Mouse (Mus musculus) midbrain, postnatal 0 days (tissue): ENCODE data around the gene Rnf144b. TPM values are rescaled to one million over a fixed set of nuclear protein-coding genes. Genes with fewer than 3 reads are reported as not detected.
A peak's percentile ranks its signal among the peaks of the same experiment; 100 is the strongest.

Source experiments
- ATAC-seq: fragments of 200-750 bp; cut with Nextera tagmentation; 2 replicates; pipeline ENCODE4 v1.8.0; 2017; ENCODE audit warnings: moderate number of reproducible peaks, mild to moderate bottlenecking, moderate TSS enrichment, moderate library complexity; ENCODE audit not compliant: low FRiP score
- DNase-seq: peaks from one replicate; pipeline ENCODE4 v3.0.0-alpha.2; 2015; ENCODE audit warnings: low spot score
- H3K27ac ChIP-seq: fragments of 300-500 bp; sonication (generic); 2 replicates; pipeline ENCODE4 v1.5.1; 2014; ENCODE audit warnings: low read depth, mild to moderate bottlenecking, low read length, mixed read lengths
- H3K27me3 ChIP-seq: fragments of 300-500 bp; sonication (generic); 2 replicates; pipeline ENCODE4 v1.6.1; 2014; ENCODE audit warnings: low read length, control low read depth, mixed read lengths; ENCODE audit not compliant: insufficient read depth
- H3K36me3 ChIP-seq: fragments of 300-500 bp; sonication (generic); 2 replicates; pipeline ENCODE4 v1.6.1; 2014; ENCODE audit warnings: low read length, control low read depth, mixed read lengths; ENCODE audit not compliant: insufficient read depth
- H3K4me1 ChIP-seq: fragments of 300-500 bp; sonication (generic); 2 replicates; pipeline ENCODE4 v1.6.1; 2014; ENCODE audit warnings: mild to moderate bottlenecking, control low read depth, antibody characterized with exemption, low read length, mixed read lengths; ENCODE audit not compliant: insufficient read depth
- H3K4me2 ChIP-seq: fragments of 300-500 bp; sonication (generic); 2 replicates; pipeline ENCODE4 v1.6.1; 2014; ENCODE audit warnings: low read depth, mild to moderate bottlenecking, low read length, mixed read lengths; ENCODE audit not compliant: poor library complexity, severe bottlenecking
- H3K4me3 ChIP-seq: fragments of 300-500 bp; sonication (generic); 2 replicates; pipeline ENCODE4 v1.5.1; 2014; ENCODE audit warnings: low read depth, mild to moderate bottlenecking, low read length, moderate library complexity
- H3K9ac ChIP-seq: fragments of 300-500 bp; sonication (generic); replicated peaks from 2 replicates; pipeline ENCODE4 v1.6.1; 2014; ENCODE audit warnings: mild to moderate bottlenecking, low read length, moderate library complexity, mixed read lengths; ENCODE audit not compliant: poor library complexity, severe bottlenecking
- H3K9me3 ChIP-seq: fragments of 300-500 bp; sonication (generic); 2 replicates; pipeline ENCODE4 v1.6.1; 2016; ENCODE audit warnings: low read length, control low read depth
- CTCF ChIP-seq: IDR thresholded peaks from 2 replicates; pipeline ENCODE4 v1.5.1; 2016; ENCODE audit warnings: antibody characterized with exemption, mild to moderate bottlenecking
- WGBS: fragments of 180-500 bp; shearing (Covaris S2); extraction: QIAGEN DNeasy Blood & Tissue Kit; methylation state at CpG from one replicate; pipeline ENCODE4 v1.1.7; 2014; 5-methylcytosine and 5-hydroxymethylcytosine counted together
- polyA plus RNA-seq: library from polyadenylated mRNA; unstranded; fragments of >200 nt; fragmentation: Nextera tagmentation; extraction: Ambion mirVana; gene quantifications from 2 replicates; pipeline ENCODE4 v1.2.1, GENCODE M21; 2015
- total RNA-seq: library from RNA; depleted of rRNA; stranded (reverse); fragments of >200 nt; gene quantifications from 2 replicates; pipeline ENCODE4 v1.2.3, GENCODE M21; 2014

Gene Rnf144b
- total and polyA plus RNA-seq, 2 experiments from 2014 or later: 1.9 to 4.1 TPM

DNA sequence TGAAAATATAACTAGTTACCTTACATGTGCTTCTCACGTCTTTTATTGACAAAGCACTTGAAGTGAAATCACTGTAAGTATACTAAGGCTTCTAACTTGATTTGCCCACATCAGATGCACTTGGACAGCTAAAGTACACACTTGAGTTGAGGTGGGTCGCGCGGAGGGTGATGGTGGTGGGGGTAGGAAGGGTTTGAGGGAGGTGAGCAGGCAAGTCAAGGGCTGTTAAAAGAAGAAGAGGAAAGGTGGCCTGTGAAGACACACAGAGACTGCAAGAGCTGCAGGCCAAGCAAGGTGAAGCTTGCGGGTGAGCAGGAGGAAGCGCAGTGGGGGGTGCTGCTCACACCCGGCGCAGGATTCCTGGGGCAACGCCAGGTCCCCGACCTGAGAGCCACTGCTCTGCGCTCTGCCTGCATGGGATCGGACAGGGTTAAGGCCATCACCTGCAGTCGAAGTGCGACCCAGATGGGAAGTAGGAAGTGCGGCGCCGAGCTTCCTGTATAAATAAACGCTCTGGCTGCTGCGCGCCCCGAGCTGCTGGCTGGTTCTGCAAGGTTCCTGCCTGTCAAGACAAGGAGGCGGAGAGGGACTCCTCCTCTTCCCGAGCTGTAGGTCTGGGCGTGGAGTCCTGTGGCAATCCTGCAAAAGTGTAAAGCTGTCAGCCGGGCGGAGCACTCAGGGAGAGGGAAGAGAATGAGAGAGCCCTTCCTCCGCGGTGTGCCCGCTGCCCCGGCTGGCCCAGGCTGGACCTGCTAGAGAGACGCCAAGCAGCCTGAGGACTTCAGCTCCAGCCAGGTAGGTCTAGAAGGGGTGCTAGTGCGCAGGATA is 71.1 kb downstream of the Rnf144b start:
- H3K4me3 ChIP-seq: peak overlapping the region; percentile 56
- peak overlapping the region; percentile 95 for H3K4me2 ChIP-seq
- 8% methylated on average over 32 of the region's 32 CpGs for WGBS
- H3K4me1 ChIP-seq: no peaks in the 10 kb centered on the region
- DNase-seq (peak; percentile 44), ATAC-seq (0 out of 2 replicates have a peak, but pooled peaks have one; percentile 20)
- peak overlapping the region; percentile 64 for H3K9ac ChIP-seq
- H3K36me3 ChIP-seq: no peaks in the 10 kb centered on the region
- TF ChIP-seq CTCF: no peak
- peaks cover 8% of the 10 kb centered on the region; the same call in 1 of the 2 replicates for H3K27me3 ChIP-seq
- 0 out of 2 replicates have a peak overlapping the region, but pooled peaks have one; percentile 12 for H3K27ac ChIP-seq
- no peaks in the 10 kb centered on the region for H3K9me3 ChIP-seq

DNA sequence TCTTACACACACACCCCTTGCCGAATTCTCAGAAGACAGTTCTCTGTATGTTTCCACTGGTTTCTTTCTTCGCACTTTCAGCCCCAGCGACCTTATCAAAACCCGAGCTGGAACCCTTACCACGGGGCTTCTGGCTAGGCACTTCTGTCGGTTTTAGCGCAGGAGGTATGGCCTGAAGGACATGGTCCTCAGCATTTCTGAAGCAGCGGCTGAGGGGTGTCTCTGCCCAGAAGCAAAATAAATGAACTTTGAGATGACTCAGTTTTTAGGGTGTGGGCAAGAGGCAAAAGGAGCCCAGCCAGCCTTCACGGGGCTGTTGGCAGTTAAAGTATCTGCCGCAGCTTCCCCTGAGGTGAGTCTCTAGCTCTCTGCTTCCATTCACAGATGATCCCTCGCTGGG is 72.2 kb downstream of the Rnf144b start:
- H3K9me3 ChIP-seq: no peaks in the 10 kb centered on the region
- H3K27me3 ChIP-seq: peaks cover 8% of the 10 kb centered on the region; the same call in 1 of the 2 replicates
- peak overlapping the region; percentile 95 for H3K4me2 ChIP-seq
- no peak for TF ChIP-seq CTCF
- H3K4me3 ChIP-seq: peak overlapping the region; percentile 56; the same call in 1 of the 2 replicates
- no peaks in the 10 kb centered on the region for H3K4me1 ChIP-seq
- ATAC-seq: no peak
- no peak overlapping the region for H3K9ac ChIP-seq
- WGBS: 35% methylated on average over 11 of the region's 11 CpGs
- DNase-seq: no peak
- no peak overlapping the region for H3K27ac ChIP-seq
- H3K36me3 ChIP-seq: no peaks in the 10 kb centered on the region

DNA sequence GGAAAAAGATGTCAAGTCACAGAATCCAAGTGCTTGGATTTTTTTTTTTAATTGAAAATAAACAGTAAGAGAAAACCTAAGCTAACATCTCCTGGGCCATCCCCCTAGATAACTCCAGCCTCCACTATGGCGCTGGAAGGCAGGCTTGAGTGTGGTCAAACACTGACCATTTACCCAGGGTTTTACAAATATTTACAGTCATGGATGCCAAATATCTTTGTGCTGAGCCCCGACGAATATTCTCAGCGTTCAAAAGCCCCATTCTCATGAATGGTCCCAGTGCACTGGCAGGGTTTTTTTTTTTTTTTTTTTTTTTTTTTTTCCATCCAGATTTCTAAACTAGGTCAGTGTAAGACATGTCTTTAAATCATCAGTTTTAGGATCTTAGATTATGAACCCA is 73.0 kb downstream of the Rnf144b start:
- Histone ChIP-seq H3K4me2 (no peak overlapping the region), H3K9me3 (no peaks in the 10 kb centered on the region), H3K27ac (no peak overlapping the region), H3K4me1 (no peaks in the 10 kb centered on the region), H3K36me3 (no peaks in the 10 kb centered on the region), H3K27me3 (peaks cover 8% of the 10 kb centered on the region; the same call in 1 of the 2 replicates), H3K9ac (no peak overlapping the region), H3K4me3 (no peak overlapping the region)
- no peak for TF ChIP-seq CTCF
- WGBS: 59% methylated on average over 4 of the region's 4 CpGs
- ATAC-seq (no peak), DNase-seq (no peak)

DNA sequence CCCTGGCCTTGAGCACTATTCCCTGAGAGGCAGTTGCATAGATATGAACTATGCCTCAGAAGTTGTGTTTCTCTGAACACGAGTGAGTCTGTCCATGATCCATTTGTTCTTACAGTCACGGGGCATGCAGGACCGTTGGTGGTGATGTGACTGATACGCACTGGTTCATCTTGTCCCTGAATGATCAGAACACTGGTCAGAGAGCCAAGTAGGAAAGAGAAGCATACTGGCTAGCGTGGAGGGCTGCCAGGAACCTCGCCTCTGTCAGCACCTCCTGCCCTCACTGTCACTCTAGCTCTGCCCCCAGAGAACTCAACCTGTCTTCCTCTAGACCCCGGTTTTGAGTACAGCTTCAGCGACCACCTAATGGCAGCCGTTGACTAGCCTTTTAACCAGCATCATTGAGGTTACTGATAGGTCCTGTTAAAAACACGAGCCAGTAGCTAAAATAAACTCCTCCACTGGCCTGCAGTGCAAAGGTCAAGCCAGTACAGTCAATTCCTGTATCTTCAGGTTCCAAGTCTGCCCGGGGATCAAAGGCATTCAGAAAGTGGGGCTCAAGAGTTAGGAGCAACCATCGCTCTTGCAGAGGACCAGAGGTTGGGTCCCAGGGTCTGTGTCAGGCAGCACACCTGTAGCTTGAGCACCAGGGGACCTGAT is 77.7 kb downstream of the Rnf144b start:
- Histone ChIP-seq H3K27ac (no peak overlapping the region), H3K9ac (no peak overlapping the region), H3K4me1 (no peaks in the 10 kb centered on the region), H3K27me3 (0 out of 2 replicates have a peak, but pooled peaks cover under 1% of the 10 kb centered on the region), H3K36me3 (no peaks in the 10 kb centered on the region), H3K4me3 (no peak overlapping the region), H3K9me3 (no peaks in the 10 kb centered on the region), H3K4me2 (no peak overlapping the region)
- ATAC-seq (no peak), DNase-seq (no peak)
- no peak for TF ChIP-seq CTCF
- WGBS: 92% methylated on average over 12 of the region's 12 CpGs

DNA sequence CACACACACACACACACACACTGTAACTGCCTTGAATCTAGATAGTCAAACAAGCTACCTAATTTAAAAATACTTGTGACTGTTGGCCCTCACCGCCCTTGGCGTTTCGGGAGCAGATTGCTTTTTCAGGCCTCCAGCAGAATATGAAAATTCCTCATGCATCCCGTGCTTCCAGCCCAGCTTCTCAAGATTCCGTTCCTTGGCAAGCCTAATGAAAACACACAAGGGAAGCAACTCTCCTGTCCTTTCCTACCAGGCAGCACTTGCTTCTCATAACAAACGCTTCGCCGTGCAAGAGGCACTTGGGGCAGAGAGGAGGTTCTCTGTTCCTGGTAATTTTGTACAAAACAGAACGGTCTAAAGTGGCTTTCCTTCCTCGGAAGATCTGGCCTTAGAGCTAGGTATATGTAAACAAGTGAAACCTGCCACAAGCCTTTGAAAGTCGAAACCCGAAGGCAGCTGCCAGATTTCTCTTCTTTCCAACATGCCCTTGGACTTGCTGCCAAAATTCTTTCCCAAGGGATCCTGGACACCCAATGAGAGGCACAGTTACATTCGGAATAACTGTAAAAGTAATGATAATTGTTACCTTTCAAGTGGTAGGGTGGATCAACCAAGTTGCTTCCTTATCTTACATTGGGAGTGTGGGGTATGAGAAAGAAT is 79.6 kb downstream of the Rnf144b start:
- Histone ChIP-seq H3K27ac (no peak overlapping the region), H3K9me3 (no peaks in the 10 kb centered on the region), H3K4me3 (no peak overlapping the region), H3K9ac (no peak overlapping the region), H3K4me1 (no peaks in the 10 kb centered on the region), H3K27me3 (no peaks in the 10 kb centered on the region), H3K4me2 (no peak overlapping the region), H3K36me3 (no peaks in the 10 kb centered on the region)
- no peak for TF ChIP-seq CTCF
- 67% methylated on average over 13 of the region's 13 CpGs for WGBS
- ATAC-seq (no peak), DNase-seq (no peak)
